Mouse (Mus musculus): Measurements from ENCODE around the gene Ears2. TPM values are rescaled to one million over a fixed set of nuclear protein-coding genes. Genes with fewer than 3 reads are reported as not detected.
A peak's percentile ranks its signal among the peaks of the same experiment; 100 is the strongest.

Ears2 gene
- total RNA-seq, 2 experiments from 2014 or later = 8.3 to 8.6 TPM

- no peak for DNase-seq (ENCODE audit: low spot score in 2 of 2)
- intact Hi-C loops (cut with DNase I) = no loop called here
Measured at GRCm38 (mm10) chr7:122048191-122048590, 18.9 kb downstream of the Ears2 start.

GRCm38 (mm10) chr7:122046813-122047212, 20.2 kb downstream of the Ears2 start:
- DNase-seq (ENCODE audit: low spot score in 2 of 2) = no peak
- intact Hi-C loops (cut with DNase I) = no loop called here

GRCm38 (mm10) chr7:122045711-122046110, 21.4 kb downstream of the Ears2 start:
- DNase-seq (ENCODE audit: low spot score in 2 of 2) = no peak
- intact Hi-C loops (cut with DNase I) = no loop called here

GRCm38 (mm10) chr7:122045181-122045634, 21.9 kb downstream of the Ears2 start:
- intact Hi-C loops (cut with DNase I) = no loop called here

GRCm38 (mm10) chr7:122044106-122044505, 23.0 kb downstream of the Ears2 start:
- intact Hi-C loops (cut with DNase I) = no loop called here
- DNase-seq (ENCODE audit: low spot score in 2 of 2) = no peak

More at GRCm38 (mm10) chr7:122045181-122045634, 21.9 kb downstream of the Ears2 start:
- peak; percentile 28 to 38 for DNase-seq (ENCODE audit: low spot score in 2 of 2)

- no peak for DNase-seq (ENCODE audit: low spot score in 2 of 2)
- intact Hi-C loops (cut with DNase I) = no loop called here
Measured at GRCm38 (mm10) chr7:122034348-122034747, 32.7 kb downstream of the Ears2 start.

- DNase-seq (ENCODE audit: low spot score in 2 of 2) = no peak
- intact Hi-C loops (cut with DNase I) = no loop called here
Measured at GRCm38 (mm10) chr7:122033371-122033770, 33.7 kb downstream of the Ears2 start.

- intact Hi-C loops (cut with DNase I) = no loop called here
- DNase-seq (ENCODE audit: low spot score in 2 of 2) = no peak
Measured at GRCm38 (mm10) chr7:122022131-122022530, 44.9 kb downstream of the Ears2 start.

- peak; percentile 84 to 86 for DNase-seq (ENCODE audit: low spot score in 2 of 2)
- intact Hi-C loops (cut with DNase I) = no loop called here
Measured at GRCm38 (mm10) chr7:122020667-122021354, 46.3 kb downstream of the Ears2 start, which contains the start of gene Gga2. Gene Gga2 (minus strand): TSS chr7:122021222.

GRCm38 (mm10) chr7:122020273-122020666, 46.8 kb downstream of the Ears2 start:
- intact Hi-C loops (cut with DNase I) = no loop called here

GRCm38 (mm10) chr7:122018978-122019377, 48.1 kb downstream of the Ears2 start:
- intact Hi-C loops (cut with DNase I) = no loop called here
- peak; percentile 50 to 72 for DNase-seq (ENCODE audit: low spot score in 2 of 2)

More at GRCm38 (mm10) chr7:122020273-122020666, 46.8 kb downstream of the Ears2 start:
- DNase-seq (ENCODE audit: low spot score in 2 of 2) = peak in 1 of 2 experiments; percentile 17

- no peak for DNase-seq (ENCODE audit: low spot score in 2 of 2)
- intact Hi-C loops (cut with DNase I) = no loop called here
Measured at GRCm38 (mm10) chr7:122018247-122018646, 48.8 kb downstream of the Ears2 start.

- intact Hi-C loops (cut with DNase I) = no loop called here
- no peak for DNase-seq (ENCODE audit: low spot score in 2 of 2)
Measured at GRCm38 (mm10) chr7:122015734-122016133, 51.3 kb downstream of the Ears2 start.

GRCm38 (mm10) chr7:122015105-122015504, 52.0 kb downstream of the Ears2 start:
- intact Hi-C loops (cut with DNase I) = no loop called here
- no peak for DNase-seq (ENCODE audit: low spot score in 2 of 2)

- no peak for DNase-seq (ENCODE audit: low spot score in 2 of 2)
Measured at GRCm38 (mm10) chr7:122012949-122013348, 54.1 kb downstream of the Ears2 start.

GRCm38 (mm10) chr7:122012370-122012769, 54.7 kb downstream of the Ears2 start:
- DNase-seq (ENCODE audit: low spot score in 2 of 2) = no peak
- intact Hi-C loops (cut with DNase I) = no loop called here

More at GRCm38 (mm10) chr7:122012949-122013348, 54.1 kb downstream of the Ears2 start:
- intact Hi-C loops (cut with DNase I) = no loop called here

- intact Hi-C loops (cut with DNase I) = no loop called here
Measured at GRCm38 (mm10) chr7:122000396-122000795, 66.7 kb downstream of the Ears2 start.

GRCm38 (mm10) chr7:121995961-121996360, 71.1 kb downstream of the Ears2 start:
- no peak for DNase-seq (ENCODE audit: low spot score in 2 of 2)
- intact Hi-C loops (cut with DNase I) = no loop called here

More at GRCm38 (mm10) chr7:122000396-122000795, 66.7 kb downstream of the Ears2 start:
- DNase-seq (ENCODE audit: low spot score in 2 of 2) = no peak

Measured in left cerebral cortex, postnatal 36 days (tissue).